Mouse (Mus musculus): ENCODE measurements around the gene Cryzl2.

Cryzl2 gene

DNA sequence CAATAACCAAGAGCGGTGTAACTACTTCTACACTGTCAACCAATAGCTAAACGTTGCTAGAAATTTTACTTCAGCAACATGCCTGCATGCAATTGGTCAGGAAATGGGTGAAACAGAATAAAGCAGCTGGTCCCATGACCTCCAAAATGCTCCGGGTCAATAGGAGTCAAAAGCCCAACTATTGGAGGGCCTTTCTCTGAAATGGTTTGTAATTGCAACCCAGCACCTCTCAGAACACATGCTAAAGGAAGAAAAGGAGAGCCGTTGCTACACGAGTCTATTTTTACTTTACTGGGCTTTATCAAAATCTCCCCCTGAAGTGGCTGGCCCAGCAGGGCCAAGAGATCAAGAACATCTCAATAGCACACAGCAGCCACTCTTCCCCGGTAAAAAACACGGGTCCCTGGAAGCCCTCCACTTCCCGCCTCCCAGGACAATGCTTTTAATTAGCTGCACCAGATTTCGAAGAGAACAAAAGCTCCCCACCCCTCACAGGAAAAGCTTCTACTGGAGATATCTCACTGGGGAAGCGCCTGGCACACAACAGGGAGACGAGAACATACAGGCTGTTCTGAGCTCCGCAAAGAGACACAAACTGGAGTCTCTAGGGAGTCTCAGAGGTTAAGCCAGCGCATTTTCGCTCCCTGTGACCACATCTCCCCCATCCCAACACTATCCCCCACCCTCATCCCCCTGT, 15.2 kb upstream of the Cryzl2 start:
- DNase-seq (ENCODE audit: low read depth, low spot score): no peak

GRCm38 (mm10) chr1:157443723-157444561, 14.4 kb upstream of the Cryzl2 start:
- no peak for DNase-seq (ENCODE audit: low read depth, low spot score)

GRCm38 (mm10) chr1:157444632-157445300, 13.6 kb upstream of the Cryzl2 start:
- no peak for DNase-seq (ENCODE audit: low read depth, low spot score)

DNA sequence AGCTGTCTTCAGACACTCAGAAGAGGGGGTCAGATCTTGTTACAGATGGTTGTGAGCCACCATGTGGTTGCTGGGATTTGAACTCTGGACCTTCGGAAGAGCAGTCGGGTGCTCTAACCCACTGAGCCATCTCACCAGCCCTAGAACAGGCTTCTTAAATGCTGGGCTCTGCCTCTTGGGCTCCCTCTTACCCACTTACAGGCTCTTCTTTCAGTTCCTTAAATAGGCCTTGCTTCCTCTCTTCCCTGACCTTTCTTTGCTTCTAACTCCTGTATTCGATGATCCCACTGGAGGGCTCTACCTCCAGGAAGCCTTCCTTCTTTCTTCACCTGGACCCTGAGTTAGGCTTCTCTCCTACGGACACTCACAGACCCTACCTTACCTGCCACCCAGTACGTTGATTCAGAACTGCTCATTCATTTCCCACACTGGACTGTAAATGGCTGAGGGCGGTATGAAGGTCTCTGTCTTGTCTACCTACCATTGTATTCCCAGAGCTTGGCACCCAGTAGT, 12.9 kb upstream of the Cryzl2 start:
- DNase-seq (ENCODE audit: low read depth, low spot score): no peak

DNA sequence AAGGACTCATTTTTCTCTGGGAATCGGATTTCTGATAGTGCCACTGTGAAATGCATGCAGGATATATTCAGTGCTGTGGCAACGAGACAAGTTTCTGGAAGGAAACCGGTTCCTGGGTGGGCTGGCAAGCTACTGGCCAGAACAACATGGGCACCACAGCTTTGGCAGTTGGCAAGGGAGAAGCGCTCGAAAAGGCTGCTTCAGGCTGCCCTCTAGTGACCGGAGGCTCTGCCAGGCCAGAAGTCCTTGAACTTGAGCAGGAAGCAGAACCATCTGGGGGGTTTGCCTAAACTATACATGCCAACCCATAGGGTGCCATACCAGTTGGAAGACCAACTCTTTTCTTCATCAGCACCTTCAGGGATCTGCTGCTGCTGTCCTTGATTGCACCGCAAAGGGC, 12.1 kb upstream of the Cryzl2 start:
- DNase-seq (ENCODE audit: low read depth, low spot score): no peak

GRCm38 (mm10) chr1:157447142-157447541, 11.2 kb upstream of the Cryzl2 start:
- no peak for DNase-seq (ENCODE audit: low read depth, low spot score)

DNA sequence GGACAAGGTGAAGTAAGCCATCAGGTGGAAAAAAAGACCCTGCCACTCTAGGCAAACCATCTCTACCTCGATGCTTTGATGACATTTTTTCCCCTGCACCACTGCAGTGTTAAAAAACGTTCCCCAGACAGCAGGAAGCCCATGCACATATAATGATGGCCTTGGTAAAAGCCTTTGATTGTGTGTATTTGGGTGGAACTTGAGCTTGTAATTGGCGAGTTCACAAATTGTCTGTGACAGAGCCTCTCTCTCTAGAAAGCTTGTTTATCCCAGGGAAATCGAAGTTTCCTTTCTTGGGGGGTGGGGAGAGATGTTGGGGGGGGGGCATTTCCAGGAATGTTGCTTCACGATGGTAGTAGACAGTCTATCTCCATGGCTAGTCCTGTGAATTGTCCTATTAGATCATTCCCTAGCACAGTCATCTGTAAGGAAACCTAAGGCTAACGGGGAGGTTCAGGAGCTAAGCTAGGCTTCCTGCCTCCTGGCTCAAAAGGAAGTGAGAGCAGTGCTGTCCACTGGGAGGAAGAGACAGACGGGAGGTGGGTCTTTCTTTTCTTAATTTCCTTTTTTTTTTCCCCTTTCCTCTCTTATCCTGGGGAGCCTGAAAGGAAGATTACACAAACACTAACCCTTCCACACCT, 10.1 kb upstream of the Cryzl2 start:
- DNase-seq (ENCODE audit: low read depth, low spot score): no peak

GRCm38 (mm10) chr1:157448805-157449188, 9.6 kb upstream of the Cryzl2 start:
- DNase-seq (ENCODE audit: low read depth, low spot score): no peak

DNA sequence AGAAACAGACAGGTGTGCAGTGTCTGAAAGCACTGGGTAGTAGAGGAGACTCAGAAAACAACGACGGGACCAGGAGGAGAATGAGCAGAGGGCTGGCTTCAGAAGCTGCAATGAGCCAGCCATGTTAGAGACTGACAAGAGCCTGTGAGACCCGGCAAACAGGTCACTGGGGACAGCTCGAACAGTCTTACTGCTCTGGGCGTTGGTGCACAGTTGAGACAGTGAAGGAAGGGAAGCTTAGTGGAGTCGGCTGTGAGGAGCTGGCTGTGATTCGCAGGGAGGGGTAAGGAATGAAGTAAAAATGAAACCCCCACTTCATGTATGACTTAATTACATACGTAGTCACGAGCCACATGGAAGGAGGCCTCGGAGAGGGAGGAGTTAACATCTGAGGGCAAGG, 8.8 kb upstream of the Cryzl2 start:
- DNase-seq (ENCODE audit: low read depth, low spot score): no peak

DNA sequence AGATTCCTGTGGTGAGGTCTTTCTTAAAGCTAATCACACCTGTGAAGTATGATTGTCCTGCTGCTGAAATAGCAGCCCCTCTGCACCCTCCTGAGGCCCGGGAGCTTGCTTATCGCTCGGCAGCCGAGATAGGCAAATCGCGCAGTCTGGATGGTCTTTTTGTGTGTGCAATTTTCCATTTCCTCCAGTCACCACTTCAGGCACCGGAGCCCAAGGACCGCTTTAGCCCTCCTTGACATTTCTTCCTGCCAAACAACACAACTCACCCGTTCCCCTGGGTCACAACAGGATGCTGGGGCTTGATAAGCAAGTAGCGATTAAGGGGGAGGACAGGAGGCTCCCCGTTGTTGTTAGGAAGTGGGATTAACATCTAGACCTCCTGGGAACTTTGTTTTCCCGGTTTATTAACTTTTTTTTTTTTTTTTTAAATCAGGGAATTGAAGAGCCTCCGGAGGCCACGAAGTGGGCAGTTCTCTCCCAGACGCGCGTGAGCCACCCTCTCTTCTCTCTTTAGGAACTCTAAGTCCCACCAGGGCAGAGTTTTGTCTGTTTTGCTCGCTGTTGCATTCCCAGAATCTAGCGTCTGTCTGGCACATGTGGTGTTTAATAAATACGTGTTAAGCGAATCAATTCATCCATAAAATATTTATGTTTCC, 8.3 kb upstream of the Cryzl2 start:
- DNase-seq (ENCODE audit: low read depth, low spot score): no peak

DNA sequence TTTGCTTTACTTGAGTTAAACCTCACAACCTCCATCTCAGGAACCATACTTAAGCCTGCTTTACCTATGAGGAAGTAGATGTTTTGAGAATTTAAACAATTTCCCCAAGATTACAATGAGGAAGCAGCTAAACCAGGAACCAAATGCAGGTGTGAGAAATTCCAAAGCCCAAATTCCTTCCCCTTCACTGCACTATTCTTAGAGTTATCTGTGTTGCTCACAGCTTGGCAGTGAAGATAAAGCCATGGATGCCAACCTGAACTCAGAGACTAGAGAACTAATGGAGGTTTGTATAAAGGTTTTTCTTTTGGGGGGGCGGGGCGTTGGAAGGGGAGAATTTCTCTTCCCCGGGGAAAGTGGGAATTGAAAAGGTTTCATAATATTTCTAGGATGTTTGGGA, 6.1 kb upstream of the Cryzl2 start:
- no peak for DNase-seq (ENCODE audit: low read depth, low spot score)

- DNase-seq (ENCODE audit: low read depth, low spot score): no peak
These were observed 5.4 kb upstream of the Cryzl2 start for GRCm38 (mm10) chr1:157452759-157453549.

DNA sequence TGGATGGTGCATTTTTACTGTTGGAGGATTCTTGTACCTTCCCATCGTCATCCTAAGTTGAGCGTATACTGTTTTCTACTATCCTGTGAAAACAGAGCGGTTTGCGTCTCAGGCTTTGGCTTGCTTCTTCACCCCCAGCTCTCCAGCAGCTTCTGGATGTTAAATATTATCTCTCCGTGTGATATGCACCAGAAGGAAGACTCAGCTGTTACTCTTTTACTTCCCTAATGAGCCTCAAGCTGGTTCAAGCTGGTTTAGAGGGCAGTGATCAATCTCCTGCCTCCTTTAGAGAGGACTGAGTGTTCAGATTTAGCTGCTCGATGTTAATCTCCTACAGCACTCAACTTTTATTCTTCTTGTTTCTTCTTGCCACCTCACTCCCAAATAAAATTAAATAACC, 3.5 kb upstream of the Cryzl2 start:
- no peak for DNase-seq (ENCODE audit: low read depth, low spot score)

GRCm38 (mm10) chr1:157457789-157458188, 588 bp upstream of the Cryzl2 start:
- DNase-seq (ENCODE audit: low read depth, low spot score): no peak

- no peak for DNase-seq (ENCODE audit: low read depth, low spot score)
These were observed 1.5 kb downstream of the Cryzl2 start for GRCm38 (mm10) chr1:157459904-157460303.

DNA sequence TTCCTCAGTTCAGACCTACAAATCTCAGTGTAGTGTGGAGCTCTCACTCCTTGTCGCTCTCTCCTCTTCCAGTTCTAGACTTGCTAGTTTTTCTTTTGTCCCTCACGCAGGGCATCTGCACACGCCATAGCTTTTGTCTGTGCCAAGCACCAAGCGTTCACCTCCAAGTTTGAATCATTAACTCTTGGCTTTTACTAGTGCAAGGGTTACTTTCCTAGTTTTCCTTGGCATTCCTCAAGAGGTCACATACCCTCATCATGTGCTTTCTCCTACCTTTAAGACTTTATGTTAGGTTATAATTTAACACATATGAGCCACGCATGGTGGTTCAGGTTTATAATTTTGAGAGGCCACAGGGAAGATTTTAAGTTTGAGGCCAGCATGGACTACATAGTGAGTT, 2.9 kb downstream of the Cryzl2 start:
- no peak for DNase-seq (ENCODE audit: low read depth, low spot score)

GRCm38 (mm10) chr1:157462336-157462735, 4.0 kb downstream of the Cryzl2 start:
- no peak for DNase-seq (ENCODE audit: low read depth, low spot score)

GRCm38 (mm10) chr1:157465194-157465593, 6.8 kb downstream of the Cryzl2 start:
- no peak for DNase-seq (ENCODE audit: low read depth, low spot score)

GRCm38 (mm10) chr1:157467866-157468265, 9.5 kb downstream of the Cryzl2 start:
- no peak for DNase-seq (ENCODE audit: low read depth, low spot score)

DNA sequence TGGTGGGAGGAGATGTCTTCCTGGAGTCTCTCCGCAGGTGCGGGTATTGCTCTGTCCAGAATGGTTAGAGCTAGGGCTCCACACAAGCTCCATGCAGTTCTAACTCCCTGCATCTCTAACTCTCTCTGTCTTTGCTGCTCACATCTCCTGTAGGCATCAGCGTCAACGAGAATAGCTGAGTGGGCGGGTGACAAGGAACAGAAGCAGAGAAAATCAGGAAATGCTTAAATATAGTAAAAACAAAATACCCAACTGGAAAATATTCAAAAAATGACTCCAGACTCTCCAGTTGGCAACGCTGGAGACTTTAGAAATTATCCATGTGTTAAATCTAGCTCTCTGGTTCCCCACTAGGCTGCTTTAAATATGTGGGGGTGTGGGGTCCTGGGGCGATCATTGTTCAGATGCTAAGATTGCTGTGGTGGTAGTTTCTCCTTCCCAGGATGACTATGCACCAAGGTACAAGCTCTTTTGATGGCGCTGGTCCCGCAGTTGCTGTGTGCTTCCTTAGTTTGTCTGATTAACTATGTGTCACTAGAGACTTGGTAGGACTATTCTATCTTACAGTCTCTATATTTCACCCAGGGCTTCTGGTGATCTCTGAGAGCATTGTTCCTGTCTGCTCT, 12.5 kb downstream of the Cryzl2 start:
- DNase-seq (ENCODE audit: low read depth, low spot score): no peak

Data from brain, embryonic 18.5 days (tissue).